Mouse (Mus musculus): ENCODE data around the gene Impdh1.
A peak's percentile ranks its signal among the peaks of the same experiment; 100 is the strongest.

Gene Impdh1

GRCm38 (mm10) chr6:29213436-29213835, 2.7 kb downstream of the Impdh1 start:
- no peak for DNase-seq (ENCODE audit: low read depth)

GRCm38 (mm10) chr6:29211806-29212492, 4.2 kb downstream of the Impdh1 start:
- DNase-seq (ENCODE audit: low read depth), result peak; percentile 92

GRCm38 (mm10) chr6:29211146-29211545, 5.0 kb downstream of the Impdh1 start:
- DNase-seq (ENCODE audit: low read depth), result no peak

GRCm38 (mm10) chr6:29210231-29210936, 5.8 kb downstream of the Impdh1 start:
- DNase-seq (ENCODE audit: low read depth), result no peak

GRCm38 (mm10) chr6:29208178-29208577, 8.0 kb downstream of the Impdh1 start:
- DNase-seq (ENCODE audit: low read depth), result no peak

GRCm38 (mm10) chr6:29207017-29207416, 9.1 kb downstream of the Impdh1 start:
- DNase-seq (ENCODE audit: low read depth), result no peak

- no peak for DNase-seq (ENCODE audit: low read depth)
These were observed 10.2 kb downstream of the Impdh1 start for GRCm38 (mm10) chr6:29206006-29206405.

GRCm38 (mm10) chr6:29204932-29205614, 11.1 kb downstream of the Impdh1 start:
- DNase-seq (ENCODE audit: low read depth), result peak; percentile 63

- no peak for DNase-seq (ENCODE audit: low read depth)
These were observed 12.1 kb downstream of the Impdh1 start for GRCm38 (mm10) chr6:29203861-29204585.

- DNase-seq (ENCODE audit: low read depth), result no peak
These were observed 13.1 kb downstream of the Impdh1 start for GRCm38 (mm10) chr6:29203096-29203495.

- no peak for DNase-seq (ENCODE audit: low read depth)
These were observed 14.2 kb downstream of the Impdh1 start for GRCm38 (mm10) chr6:29201988-29202387.

- DNase-seq (ENCODE audit: low read depth), result no peak
These were observed 14.8 kb downstream of the Impdh1 start for GRCm38 (mm10) chr6:29201341-29201740.

GRCm38 (mm10) chr6:29200496-29200895, 15.7 kb downstream of the Impdh1 start:
- no peak for DNase-seq (ENCODE audit: low read depth)

- no peak for DNase-seq (ENCODE audit: low read depth)
These were observed 16.8 kb downstream of the Impdh1 start for GRCm38 (mm10) chr6:29199223-29199855.

GRCm38 (mm10) chr6:29198309-29199222, 17.6 kb downstream of the Impdh1 start:
- DNase-seq (ENCODE audit: low read depth), result peak; percentile 88

- no peak for DNase-seq (ENCODE audit: low read depth)
These were observed 20.1 kb downstream of the Impdh1 start for GRCm38 (mm10) chr6:29195846-29196698.

- DNase-seq (ENCODE audit: low read depth), result no peak
These were observed 21.0 kb downstream of the Impdh1 start for GRCm38 (mm10) chr6:29195146-29195545.

GRCm38 (mm10) chr6:29193961-29194750, 22.0 kb downstream of the Impdh1 start:
- no peak for DNase-seq (ENCODE audit: low read depth)

GRCm38 (mm10) chr6:29187936-29188335, 28.2 kb downstream of the Impdh1 start:
- DNase-seq (ENCODE audit: low read depth), result no peak
